Mouse (Mus musculus) MEL (cell line): Measurements from ENCODE around the gene Tmem251.

ENCODE experiments used
- CTCF ChIP-seq, 3 experiments: IDR thresholded peaks in 2 of 3; conservative IDR thresholded peaks in 1 of 3; 2 replicates each; pipeline ENCODE4 v1.5.1; 2011 to 2012; ENCODE audit warnings: low read length in 3 of 3, low read depth in 2 of 3, mild to moderate bottlenecking in 2 of 3, improper control_type of control experiment in 1 of 3, inconsistent platforms in 1 of 3, mixed read lengths in 1 of 3, moderate library complexity in 1 of 3; ENCODE audit not compliant: control insufficient read depth in 1 of 3, insufficient read depth in 1 of 3, poor library complexity in 1 of 3, severe bottlenecking in 1 of 3
- E2F4 ChIP-seq: IDR thresholded peaks from 2 replicates; pipeline ENCODE4 v1.6.1; 2011; ENCODE audit warnings: low read depth, low read length, improper control_type of control experiment, borderline replicate concordance
- ELF1 ChIP-seq: IDR thresholded peaks from 2 replicates; pipeline ENCODE4 v1.6.1; 2014; ENCODE audit warnings: low read depth, mild to moderate bottlenecking, inconsistent platforms, low read length, improper control_type of control experiment, moderate library complexity
- EP300 ChIP-seq, 2 experiments: IDR thresholded peaks; 2 replicates each; pipeline ENCODE4 v1.6.1; 2011; ENCODE audit warnings: improper control_type of control experiment in 2 of 2, low read length in 2 of 2, low read depth in 1 of 2, mild to moderate bottlenecking in 1 of 2
- HCFC1 ChIP-seq: IDR thresholded peaks from 2 replicates; pipeline ENCODE4 v1.6.1; 2012; ENCODE audit warnings: low read depth, mild to moderate bottlenecking, inconsistent platforms, low read length, improper control_type of control experiment, moderate library complexity
- MAX ChIP-seq: IDR thresholded peaks from 2 replicates; pipeline ENCODE4 v1.6.1; 2011; ENCODE audit warnings: low read length, improper control_type of control experiment
- NELFE ChIP-seq: IDR thresholded peaks from 2 replicates; pipeline ENCODE4 v1.6.1; 2011; ENCODE audit warnings: low read depth, low read length, improper control_type of control experiment
- POLR2A ChIP-seq, 2 experiments: IDR thresholded peaks; 2 replicates each; pipeline ENCODE4 v1.6.1; 2011 to 2012; ENCODE audit warnings: low read length in 2 of 2, mild to moderate bottlenecking in 2 of 2, control low read depth in 1 of 2, improper control_type of control experiment in 1 of 2, low read depth in 1 of 2, moderate library complexity in 1 of 2; ENCODE audit not compliant: control insufficient read depth in 1 of 2, insufficient read depth in 1 of 2, poor library complexity in 1 of 2
- POLR2AphosphoS2 ChIP-seq: IDR thresholded peaks from 2 replicates; pipeline ENCODE4 v1.6.1; 2011; ENCODE audit warnings: low read length, improper control_type of control experiment
- UBTF ChIP-seq: IDR thresholded peaks from 2 replicates; pipeline ENCODE4 v1.6.1; 2012; ENCODE audit warnings: low read depth, mild to moderate bottlenecking, inconsistent platforms, low read length, improper control_type of control experiment, moderate library complexity, borderline replicate concordance; ENCODE audit not compliant: insufficient read depth

GRCm38 (mm10) chr12:102744839-102745238, 1.3 kb downstream of the Tmem251 start:
- TF ChIP-seq POLR2A (IDR thresholded peaks at IDR 0.05; ENCODE audit: control insufficient read depth in 1 of 2, insufficient read depth in 1 of 2, low read depth in 1 of 2, low read length in 2 of 2, poor library complexity in 1 of 2) (no peak), HCFC1 (no peak), UBTF (no peak), E2F4 (no peak), NELFE (no peak), CTCF (IDR thresholded peaks at IDR 0.05 in 2 of 3, conservative IDR thresholded peaks at IDR 0.05 in 1 of 3; ENCODE audit: control insufficient read depth in 1 of 3, insufficient read depth in 1 of 3, low read depth in 2 of 3, low read length in 3 of 3, poor library complexity in 1 of 3, severe bottlenecking in 1 of 3) (peak in 2 of 3 experiments; percentile 6 to 17; a peak in 1 of 6 replicates), POLR2AphosphoS2 (no peak), ELF1 (no peak), EP300 (IDR thresholded peaks at IDR 0.05; ENCODE audit: low read depth in 1 of 2, low read length in 2 of 2) (peak; percentile 53 to 74), MAX (no peak)
